Mouse (Mus musculus): ENCODE measurements around the gene Glycam1. TPM values are rescaled to one million over a fixed set of nuclear protein-coding genes. Genes with fewer than 3 reads are reported as not detected.
"Not testable (repeated sequence)": the region's sequence is repeated elsewhere in the genome, so short reads cannot be mapped to it uniquely, and the experiment has no call there.

Gene Glycam1
- not detected in 2 replicates for polyA plus RNA-seq (2016; fragmentation: Nextera tagmentation; extraction: Ambion mirVana)

DNA sequence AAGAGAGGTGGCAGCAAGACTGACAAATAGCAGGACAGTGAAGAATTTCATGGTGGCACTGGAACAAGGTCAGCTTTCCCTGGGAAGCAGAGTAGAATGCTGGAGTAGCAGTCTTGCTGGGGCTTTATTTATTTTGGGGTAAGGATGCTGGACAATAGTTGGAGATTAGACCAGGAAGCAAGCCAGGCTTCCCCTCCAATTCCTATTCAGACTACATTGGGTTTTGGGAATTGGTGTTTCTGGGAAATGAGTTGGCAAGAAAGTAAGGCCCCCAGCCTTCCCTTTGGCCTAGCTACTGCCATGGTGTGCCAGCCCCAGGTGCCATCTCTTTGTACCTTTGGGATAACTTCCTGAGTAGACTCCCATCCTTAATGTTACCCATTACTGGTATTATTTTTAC lies at the start of gene Glycam1:
Gene Glycam1, minus strand, starts transcription at position 101 of the 400 bp plus-strand sequence.
- Histone ChIP-seq H3K36me3 (no peaks in the 10 kb centered on the region), H3K9me3 (replicated peaks) (no peaks in the 10 kb centered on the region), H3K27ac (no peak within 1 kb of the TSS), H3K4me3 (no peak within 1 kb of the TSS), H3K4me1 (no peaks in the 10 kb centered on the region), H3K27me3 (ENCODE audit: low read depth, poor library complexity, severe bottlenecking) (no peaks in the 10 kb centered on the region)
- DNase-seq (ENCODE audit: low spot score), result no peak

DNA sequence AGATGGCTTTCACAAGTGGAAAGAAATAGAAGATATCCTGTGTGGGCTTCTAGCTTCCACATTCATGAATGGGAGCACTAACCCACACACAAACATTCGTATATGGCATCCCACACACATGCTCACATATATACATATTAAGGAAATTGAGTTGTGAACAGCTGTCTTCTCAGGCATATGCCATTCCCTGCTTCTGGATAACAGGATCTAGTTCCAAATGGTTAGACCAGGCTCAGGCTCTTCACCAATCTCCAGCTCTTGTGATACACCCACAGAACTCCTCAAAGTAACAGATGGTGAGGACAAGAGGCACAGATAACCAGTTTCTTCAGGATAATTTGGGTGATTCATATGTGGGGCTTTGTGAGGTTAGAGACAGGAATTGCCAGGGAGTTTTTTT lies 39.6 kb upstream of the Glycam1 start:
- no peaks in the 10 kb centered on the region for H3K36me3 ChIP-seq
- H3K9me3 ChIP-seq (replicated peaks), result no peaks in the 10 kb centered on the region
- 87% methylated on average over 1 of the region's 1 CpGs for WGBS
- no peak for DNase-seq (ENCODE audit: low spot score)
- no peaks in the 10 kb centered on the region for H3K4me1 ChIP-seq
- no peak overlapping the region for H3K4me3 ChIP-seq
- H3K27me3 ChIP-seq (ENCODE audit: low read depth, poor library complexity, severe bottlenecking), result no peaks in the 10 kb centered on the region
- H3K27ac ChIP-seq, result no peak overlapping the region

DNA sequence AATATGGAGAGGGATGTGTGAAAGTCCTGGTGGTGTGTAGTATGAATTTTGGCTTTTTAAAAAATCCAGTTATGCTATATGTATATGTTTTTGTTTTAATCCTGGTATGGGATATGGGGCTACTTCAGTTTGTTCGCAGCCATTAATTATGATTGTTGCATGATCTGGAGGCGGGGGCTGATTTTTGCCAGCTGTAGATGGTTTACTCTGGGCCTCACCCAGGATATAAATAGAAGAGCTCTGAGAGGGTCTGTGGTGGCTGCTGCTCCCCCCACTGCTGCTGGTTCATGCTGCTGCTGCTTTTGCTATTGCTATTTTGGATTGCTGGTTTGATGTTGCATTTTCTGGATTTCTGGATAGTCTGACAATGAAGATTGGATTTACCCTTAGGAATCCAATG lies 25.9 kb upstream of the Glycam1 start:
- no peak for DNase-seq (ENCODE audit: low spot score)
- WGBS, result 90% methylated on average over 2 of the region's 2 CpGs

DNA sequence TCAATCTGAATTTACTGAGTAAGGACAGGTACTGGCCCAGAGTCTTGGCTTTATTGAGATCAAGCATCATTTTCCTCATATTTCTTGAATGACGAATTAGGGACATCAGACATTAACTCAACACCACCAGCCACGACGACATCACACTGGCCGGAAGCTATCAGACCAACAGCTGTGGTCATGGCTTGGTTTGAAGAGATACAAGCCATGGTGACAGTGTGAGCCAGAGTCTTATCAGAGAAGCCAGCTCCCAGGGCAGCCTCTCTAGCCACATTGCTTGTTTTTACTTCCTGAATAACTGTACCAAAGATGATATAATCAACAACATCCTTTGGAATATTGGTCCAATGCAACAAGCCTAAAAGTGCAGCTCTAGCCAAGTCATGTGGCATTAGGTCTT lies 22.9 kb upstream of the Glycam1 start:
- H3K4me1 ChIP-seq; H3K36me3 ChIP-seq; H3K9me3 ChIP-seq (replicated peaks); H3K27ac ChIP-seq; H3K4me3 ChIP-seq; H3K27me3 ChIP-seq (ENCODE audit: low read depth, poor library complexity, severe bottlenecking); DNase-seq (ENCODE audit: low spot score): not testable (repeated sequence)
- WGBS, result 83% methylated on average over 4 of the region's 4 CpGs

More for the DNA sequence above, 25.9 kb upstream of the Glycam1 start:
- Histone ChIP-seq H3K27ac (no peak overlapping the region), H3K36me3 (no peaks in the 10 kb centered on the region), H3K4me1 (no peaks in the 10 kb centered on the region), H3K9me3 (replicated peaks) (no peaks in the 10 kb centered on the region), H3K27me3 (ENCODE audit: low read depth, poor library complexity, severe bottlenecking) (no peaks in the 10 kb centered on the region), H3K4me3 (no peak overlapping the region)

DNA sequence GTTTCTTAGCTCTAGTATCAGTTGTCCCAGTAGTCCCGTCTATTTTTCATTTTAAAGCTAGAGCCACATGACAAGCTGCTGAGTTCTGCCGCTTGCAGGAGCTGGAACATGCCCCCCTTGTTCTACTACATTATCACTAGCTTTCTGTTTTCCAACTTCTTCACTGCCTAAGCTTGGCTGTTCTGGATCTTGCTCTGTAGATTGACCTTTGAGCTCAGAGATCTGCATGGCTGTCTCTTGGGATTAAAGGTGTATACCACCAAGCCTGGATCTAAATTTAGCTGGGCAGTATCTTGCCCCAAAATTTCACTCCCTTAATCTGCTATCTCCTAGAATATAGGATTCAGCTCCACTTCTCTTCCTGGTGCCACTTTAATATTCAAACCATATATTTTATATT lies 21.0 kb upstream of the Glycam1 start:
- Histone ChIP-seq H3K9me3 (replicated peaks) (no peaks in the 10 kb centered on the region), H3K27me3 (ENCODE audit: low read depth, poor library complexity, severe bottlenecking) (no peaks in the 10 kb centered on the region), H3K27ac (no peak overlapping the region), H3K36me3 (no peaks in the 10 kb centered on the region), H3K4me3 (no peak overlapping the region), H3K4me1 (no peaks in the 10 kb centered on the region)
- DNase-seq (ENCODE audit: low spot score), result no peak
- 90% methylated on average over 2 of the region's 2 CpGs for WGBS

DNA sequence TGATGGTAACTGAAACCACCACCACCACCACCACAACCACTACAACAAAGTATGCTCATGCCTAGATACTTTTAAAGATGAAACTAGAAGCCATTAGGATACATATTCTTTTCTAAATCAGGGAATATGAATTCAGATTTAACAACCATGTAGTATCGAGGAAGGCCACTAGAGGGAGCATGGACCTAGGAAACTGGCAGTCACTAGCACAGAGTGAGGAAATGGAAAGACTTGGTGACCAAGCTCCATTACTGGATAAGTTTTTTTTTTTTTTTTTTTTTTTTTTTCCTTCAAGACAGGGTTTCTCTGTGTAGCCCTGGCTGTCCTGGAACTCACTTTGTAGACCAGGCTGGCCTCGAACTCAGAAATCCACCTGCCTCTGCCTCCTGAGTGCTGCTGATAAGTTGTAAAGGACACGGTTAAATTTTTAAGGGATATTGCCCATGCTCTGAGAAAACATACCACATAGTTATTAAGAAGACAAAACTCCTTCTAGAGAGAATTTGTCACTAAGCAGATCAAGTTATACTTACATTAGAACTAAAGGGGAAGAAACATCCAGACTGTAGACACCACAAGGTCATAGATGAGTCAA lies 12.7 kb downstream of the Glycam1 start:
- DNase-seq (ENCODE audit: low spot score), result no peak
- Histone ChIP-seq H3K4me3 (no peak overlapping the region), H3K9me3 (replicated peaks) (no peaks in the 10 kb centered on the region), H3K27ac (no peak overlapping the region), H3K27me3 (ENCODE audit: low read depth, poor library complexity, severe bottlenecking) (no peaks in the 10 kb centered on the region), H3K36me3 (no peaks in the 10 kb centered on the region), H3K4me1 (no peaks in the 10 kb centered on the region)
- 43% methylated on average over 3 of the region's 3 CpGs for WGBS

DNA sequence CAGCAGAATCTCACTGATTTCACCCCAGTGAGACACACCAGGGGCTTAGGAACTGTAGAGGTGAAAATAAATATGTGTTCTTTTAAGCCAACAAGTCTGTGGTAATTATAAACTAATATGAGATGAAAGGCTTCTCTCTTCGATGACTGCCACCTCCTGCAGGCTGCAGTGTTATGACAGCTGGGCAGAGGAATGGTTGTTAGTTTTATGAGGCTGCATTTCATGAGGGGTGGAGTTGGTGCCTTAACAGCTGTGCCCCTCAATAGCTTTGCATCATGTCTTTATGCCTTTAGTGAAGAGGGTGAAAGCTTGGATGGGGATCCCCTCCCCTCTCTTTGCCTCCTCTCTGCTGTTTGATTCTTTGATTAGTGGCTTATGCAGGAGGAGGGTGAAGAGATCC lies 13.8 kb downstream of the Glycam1 start:
- H3K4me1 ChIP-seq, result no peaks in the 10 kb centered on the region
- no peak overlapping the region for H3K27ac ChIP-seq
- no peak overlapping the region for H3K4me3 ChIP-seq
- WGBS, result 30% methylated on average over 1 of the region's 1 CpGs
- H3K36me3 ChIP-seq, result no peaks in the 10 kb centered on the region
- DNase-seq (ENCODE audit: low spot score), result no peak
- no peaks in the 10 kb centered on the region for H3K9me3 ChIP-seq (replicated peaks)
- H3K27me3 ChIP-seq (ENCODE audit: low read depth, poor library complexity, severe bottlenecking), result no peaks in the 10 kb centered on the region

DNA sequence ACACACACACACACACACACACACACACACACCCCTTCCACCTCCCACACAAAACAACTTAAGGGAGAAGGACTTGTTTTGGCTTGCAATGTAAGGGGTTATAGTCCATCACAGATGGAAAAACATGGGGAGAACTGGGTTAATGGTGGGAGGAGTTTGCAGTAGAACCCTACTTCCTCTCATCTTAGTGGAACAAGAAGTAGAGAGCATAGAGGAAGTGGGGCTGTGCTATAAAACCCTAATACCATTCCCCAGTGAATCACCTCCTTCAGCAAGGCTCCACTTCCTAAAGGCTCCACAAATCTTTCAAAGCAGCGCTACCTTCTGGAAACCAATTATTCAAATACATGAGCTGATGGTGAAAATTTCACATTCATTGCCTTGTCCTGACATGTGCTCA lies 15.4 kb downstream of the Glycam1 start:
- no peak for DNase-seq (ENCODE audit: low spot score)
- Histone ChIP-seq H3K4me3 (no peak overlapping the region), H3K4me1 (no peaks in the 10 kb centered on the region), H3K27me3 (ENCODE audit: low read depth, poor library complexity, severe bottlenecking) (no peaks in the 10 kb centered on the region), H3K27ac (no peak overlapping the region), H3K36me3 (no peaks in the 10 kb centered on the region), H3K9me3 (replicated peaks) (no peaks in the 10 kb centered on the region)
- 95% methylated on average over 1 of the region's 1 CpGs for WGBS

DNA sequence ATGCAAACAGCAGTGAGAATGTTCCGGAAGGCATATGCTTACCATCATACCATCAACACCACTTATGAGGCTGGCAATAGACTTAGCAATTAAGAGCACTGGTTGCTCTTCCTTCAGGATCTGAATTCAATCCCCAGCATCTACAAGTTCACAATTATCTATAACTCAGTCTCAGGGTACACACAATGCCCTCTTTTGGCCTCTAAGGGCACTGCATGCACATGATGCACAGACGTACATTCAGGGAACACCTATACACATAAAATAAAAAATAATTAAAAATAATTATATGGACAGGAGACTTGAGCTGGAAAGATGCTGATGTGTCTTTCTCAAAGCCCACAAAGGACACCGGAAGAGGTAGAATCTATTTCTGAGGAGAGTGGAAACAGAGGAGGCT lies 16.9 kb downstream of the Glycam1 start:
- H3K4me1 ChIP-seq, result 0 out of 2 replicates have a peak, but pooled peaks cover 5% of the 10 kb centered on the region
- no peak overlapping the region for H3K4me3 ChIP-seq
- H3K27ac ChIP-seq, result no peak overlapping the region
- no peaks in the 10 kb centered on the region for H3K36me3 ChIP-seq
- no peak for DNase-seq (ENCODE audit: low spot score)
- WGBS, result 84% methylated on average over 3 of the region's 3 CpGs
- H3K27me3 ChIP-seq (ENCODE audit: low read depth, poor library complexity, severe bottlenecking), result no peaks in the 10 kb centered on the region
- H3K9me3 ChIP-seq (replicated peaks), result no peaks in the 10 kb centered on the region

DNA sequence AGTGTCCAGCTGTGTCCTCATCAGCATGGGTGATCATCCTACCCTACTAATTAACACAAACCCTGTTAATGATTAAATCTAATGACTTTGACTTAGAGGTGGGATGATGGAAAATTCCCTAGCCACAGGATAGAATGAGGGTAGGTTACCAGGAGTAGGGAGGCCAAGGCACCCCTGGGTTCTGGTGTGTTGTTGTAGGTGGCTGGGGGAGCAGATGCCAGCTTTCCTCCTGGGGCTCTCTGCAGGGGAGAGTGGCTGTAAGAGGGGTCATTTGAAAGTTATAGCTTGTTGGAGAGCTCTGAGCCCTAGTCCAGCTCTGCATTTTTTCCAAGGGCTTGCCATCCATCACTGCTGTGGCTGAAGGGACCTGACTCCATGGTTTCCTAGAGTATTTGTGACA lies 22.4 kb downstream of the Glycam1 start:
- Histone ChIP-seq H3K36me3 (no peaks in the 10 kb centered on the region), H3K27me3 (ENCODE audit: low read depth, poor library complexity, severe bottlenecking) (peaks cover 28% of the 10 kb centered on the region)
- no peak for DNase-seq (ENCODE audit: low spot score)

DNA sequence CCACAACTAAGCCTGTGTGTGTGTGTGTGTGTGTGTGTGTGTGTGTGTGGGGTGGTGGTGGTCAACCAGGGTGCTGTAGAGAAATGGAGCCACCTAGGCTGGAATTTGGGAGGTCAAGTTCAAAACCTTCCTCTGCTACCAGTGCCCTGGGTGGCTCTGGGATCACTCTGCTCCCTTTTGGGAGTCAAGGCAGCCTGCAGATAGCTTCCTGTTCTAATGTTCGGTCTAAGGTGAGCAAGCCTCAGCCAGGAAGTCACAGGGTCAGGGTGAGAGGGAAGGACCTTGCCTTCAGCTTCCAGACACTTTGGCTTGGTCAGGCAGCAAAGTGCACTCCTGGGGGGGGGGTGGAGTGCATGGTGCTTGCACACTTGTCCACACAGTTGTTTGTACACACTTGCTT lies 24.2 kb downstream of the Glycam1 start:
- H3K9me3 ChIP-seq (replicated peaks), result no peaks in the 10 kb centered on the region
- H3K4me3 ChIP-seq, result no peak overlapping the region
- DNase-seq (ENCODE audit: low spot score), result peak; percentile 23
- H3K27ac ChIP-seq, result no peak overlapping the region
- H3K36me3 ChIP-seq, result no peaks in the 10 kb centered on the region
- 74% methylated on average over 1 of the region's 1 CpGs for WGBS
- H3K27me3 ChIP-seq (ENCODE audit: low read depth, poor library complexity, severe bottlenecking), result peaks cover 46% of the 10 kb centered on the region
- H3K4me1 ChIP-seq, result peaks cover 33% of the 10 kb centered on the region

More for the DNA sequence above, 22.4 kb downstream of the Glycam1 start:
- H3K9me3 ChIP-seq (replicated peaks), result no peaks in the 10 kb centered on the region
- peaks cover 24% of the 10 kb centered on the region for H3K4me1 ChIP-seq
- no peak overlapping the region for H3K27ac ChIP-seq
- H3K4me3 ChIP-seq, result no peak overlapping the region

DNA sequence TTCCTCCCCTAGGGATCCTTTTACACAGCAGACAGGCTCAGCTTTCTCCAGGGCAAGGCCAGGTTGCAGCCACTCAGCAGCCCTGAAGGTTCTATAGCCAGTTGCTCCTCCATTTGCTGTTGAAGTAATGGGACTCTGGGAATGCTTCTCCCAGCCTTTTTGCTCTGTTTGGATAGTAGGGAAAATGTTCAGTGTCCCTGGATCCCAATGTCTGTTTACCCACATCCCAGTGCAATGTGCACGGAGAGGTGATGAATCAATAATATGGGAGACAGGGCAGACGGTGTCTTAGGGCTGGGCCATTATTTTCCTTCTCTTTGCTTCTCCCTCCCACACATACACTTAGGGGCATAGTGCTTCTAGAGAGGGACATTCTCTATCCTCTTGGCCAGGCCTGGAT lies 25.6 kb downstream of the Glycam1 start:
- no peak for DNase-seq (ENCODE audit: low spot score)
- Histone ChIP-seq H3K4me3 (no peak overlapping the region), H3K4me1 (peaks cover 33% of the 10 kb centered on the region), H3K36me3 (no peaks in the 10 kb centered on the region), H3K9me3 (replicated peaks) (no peaks in the 10 kb centered on the region), H3K27me3 (ENCODE audit: low read depth, poor library complexity, severe bottlenecking) (peaks cover 60% of the 10 kb centered on the region), H3K27ac (no peak overlapping the region)
- WGBS, result 67% methylated on average over 2 of the region's 2 CpGs

DNA sequence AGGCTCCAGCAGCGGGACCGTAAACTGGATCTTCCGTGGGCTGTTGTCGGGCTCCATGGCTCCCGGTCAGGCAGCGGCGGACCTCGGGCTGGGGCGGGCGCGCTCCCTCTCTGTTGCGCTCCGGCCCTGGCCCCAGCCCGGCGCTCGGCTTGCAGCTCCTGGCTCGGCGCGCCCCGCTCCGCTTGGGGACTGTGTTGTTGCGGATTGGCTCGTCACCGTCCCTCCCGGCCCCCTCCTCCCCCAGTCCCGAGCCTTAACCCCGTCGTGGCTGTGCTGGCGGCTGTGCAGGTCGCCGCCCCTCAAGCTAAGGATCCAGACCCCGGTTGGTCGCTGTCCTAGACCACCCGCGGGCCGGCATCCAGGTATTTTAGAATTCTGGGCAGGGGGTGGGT lies 27.1 kb downstream of the Glycam1 start, which contains the start of gene Ppp1r1a:
Gene Ppp1r1a, minus strand, starts transcription at position 182 of the 392 bp plus-strand sequence.
- peak; percentile 85 for DNase-seq (ENCODE audit: low spot score)
- Histone ChIP-seq H3K4me3 (peak within 1 kb of the TSS; percentile 66), H3K9me3 (replicated peaks) (no peaks in the 10 kb centered on the region), H3K27ac (peak within 1 kb of the TSS; percentile 54), H3K27me3 (ENCODE audit: low read depth, poor library complexity, severe bottlenecking) (peaks cover 71% of the 10 kb centered on the region), H3K4me1 (peaks cover 27% of the 10 kb centered on the region), H3K36me3 (no peaks in the 10 kb centered on the region)
- under 1% methylated on average over 36 of the region's 36 CpGs for WGBS
